Mouse (Mus musculus) adrenal gland, adult (tissue): Measurements from ENCODE around the gene Ano4.

Experiments used
- DNase-seq, 2 experiments: peaks; one replicate each; pipeline ENCODE4 v3.0.0; 2022 to 2023; ENCODE audit warnings: low spot score in 1 of 2; ENCODE audit not compliant: inconsistent age in 2 of 2

Gene Ano4

GRCm38 (mm10) chr10:89344491-89345195 is at the start of gene Ano4:
Gene Ano4, minus strand, starts transcription at chr10:89344762.
- DNase-seq: peak; percentile 25 to 74

- peak; percentile 43 to 58 for DNase-seq
These were observed 48.1 kb upstream of the Ano4 start for GRCm38 (mm10) chr10:89392687-89393086.

GRCm38 (mm10) chr10:89391571-89392163 is 47.1 kb upstream of the Ano4 start:
- no peak for DNase-seq

- DNase-seq: no peak
These were observed 41.9 kb upstream of the Ano4 start for GRCm38 (mm10) chr10:89386461-89386860.

GRCm38 (mm10) chr10:89383462-89383861 is 38.9 kb upstream of the Ano4 start:
- peak; percentile 64 to 90 for DNase-seq

- no peak for DNase-seq
These were observed 33.2 kb upstream of the Ano4 start for GRCm38 (mm10) chr10:89377750-89378149.

GRCm38 (mm10) chr10:89370051-89370450 is 25.5 kb upstream of the Ano4 start:
- no peak for DNase-seq

- DNase-seq: no peak
These were observed 14.4 kb upstream of the Ano4 start for GRCm38 (mm10) chr10:89358933-89359332.

- DNase-seq: no peak
These were observed 10.1 kb upstream of the Ano4 start for GRCm38 (mm10) chr10:89354639-89355038.

- no peak for DNase-seq
These were observed 6.9 kb upstream of the Ano4 start for GRCm38 (mm10) chr10:89351416-89351815.

- no peak for DNase-seq
These were observed 1.0 kb upstream of the Ano4 start for GRCm38 (mm10) chr10:89345606-89346005.

- DNase-seq: no peak
These were observed 603 bp upstream of the Ano4 start for GRCm38 (mm10) chr10:89345196-89345533.

- peak; percentile 12 to 55 for DNase-seq
These were observed 451 bp downstream of the Ano4 start for GRCm38 (mm10) chr10:89344132-89344490.

GRCm38 (mm10) chr10:89343716-89344115 is 846 bp downstream of the Ano4 start:
- no peak for DNase-seq

GRCm38 (mm10) chr10:89330261-89330660 is 14.3 kb downstream of the Ano4 start:
- DNase-seq: no peak

- no peak for DNase-seq
These were observed 14.8 kb downstream of the Ano4 start for GRCm38 (mm10) chr10:89329806-89330205.

GRCm38 (mm10) chr10:89328876-89329275 is 15.7 kb downstream of the Ano4 start:
- DNase-seq: no peak

- DNase-seq: peak; percentile 57 to 89
These were observed 17.5 kb downstream of the Ano4 start for GRCm38 (mm10) chr10:89327004-89327511.

GRCm38 (mm10) chr10:89326383-89326782 is 18.2 kb downstream of the Ano4 start:
- DNase-seq: no peak

GRCm38 (mm10) chr10:89307566-89307965 is 37.0 kb downstream of the Ano4 start:
- no peak for DNase-seq

GRCm38 (mm10) chr10:89300346-89300745 is 44.2 kb downstream of the Ano4 start:
- no peak for DNase-seq

GRCm38 (mm10) chr10:89292784-89293183 is 51.8 kb downstream of the Ano4 start:
- no peak for DNase-seq

GRCm38 (mm10) chr10:89290698-89291097 is 53.9 kb downstream of the Ano4 start:
- no peak for DNase-seq
